In genomic region chr10:53679690-53680557, GRCm38 (mm10) we compare ENCODE assay signal across 19 mouse cellular contexts. TPM values are rescaled to one million over a fixed set of nuclear protein-coding genes. Genes with fewer than 3 reads are reported as not detected.
DNase-seq lines count a peak whose midpoint lies in the region; ATAC-seq and TF ChIP-seq lines count a peak whose summit lies in the region.
"Had no signal": no experiment of that assay in that cellular context is flagged by ENCODE, and none has a peak within 500 bp of the region (broad histone marks: within the 10 kb centered on the region; RNA-seq: fewer than 3 reads in every experiment).

No protein-coding gene starts in this region.

- no peak overlapping the region for H3K4me3 ChIP-seq in layer of hippocampus, adult 2 months
- H3K4me3 ChIP-seq in hindbrain, embryonic 15.5 days: no peak overlapping the region
- no peak overlapping the region for H3K4me3 ChIP-seq in midbrain, embryonic 15.5 days
- H3K4me3 ChIP-seq: embryonic facial prominence, embryonic 13.5 days had no signal

- no peaks in the 10 kb centered on the region for H3K4me1 ChIP-seq in hindbrain, embryonic 15.5 days (replicated peaks)
- no peaks in the 10 kb centered on the region for H3K4me1 ChIP-seq in midbrain, embryonic 15.5 days
- H3K4me1 ChIP-seq: embryonic facial prominence, embryonic 13.5 days had no signal

- DNase-seq in layer of hippocampus, adult 2 months (ENCODE audit: low spot score in 2 of 2): no peak
- DNase-seq in layer of hippocampus, postnatal 36 days: no peak
- DNase-seq in gastrocnemius, adult 8-10 months (ENCODE audit: low spot score in 2 of 2): no peak
- DNase-seq: adrenal gland, postnatal 10 days; cerebellum, adult 9-11 months; heart, postnatal 10 days; kidney, adult 2 months; kidney, postnatal 10 days; liver; lung, postnatal 10 days; right cerebral cortex, postnatal 4 days; thymus, adult 2 months had no signal

- H3K4me2 ChIP-seq in hindbrain, embryonic 15.5 days: no peak overlapping the region
- H3K4me2 ChIP-seq in midbrain, embryonic 15.5 days: no peak overlapping the region
- H3K4me2 ChIP-seq: embryonic facial prominence, embryonic 13.5 days; heart, embryonic 11.5 days had no signal

- 49% methylated on average over 6 of the region's 6 CpGs for WGBS in hindbrain, embryonic 15.5 days
- 40% methylated on average over 6 of the region's 6 CpGs for WGBS in midbrain, embryonic 15.5 days

- peak; percentile 65; the same call in 1 of the 2 replicates for ATAC-seq in hindbrain, embryonic 15.5 days (ENCODE audit: low FRiP score, low read depth)
- ATAC-seq in midbrain, embryonic 15.5 days (replicated peaks): peak; percentile 78
- no peak for ATAC-seq in megakaryocyte, adult 5-6 weeks (ENCODE audit: poor library complexity, severe bottlenecking)
- ATAC-seq in CD4-positive, CD25-positive, alpha-beta regulatory T cell, adult 4 months: no peak
- ATAC-seq: inflammation-experienced regulatory T-cells, adult 6 months had no signal

- peaks cover 2% of the 10 kb centered on the region; the same call in 1 of the 2 replicates for H3K36me3 ChIP-seq in hindbrain, embryonic 15.5 days
- no peaks in the 10 kb centered on the region for H3K36me3 ChIP-seq in midbrain, embryonic 15.5 days (replicated peaks)
- H3K36me3 ChIP-seq: embryonic facial prominence, embryonic 13.5 days had no signal

- no peaks in the 10 kb centered on the region for H3K27me3 ChIP-seq in hindbrain, embryonic 15.5 days
- H3K27me3 ChIP-seq in midbrain, embryonic 15.5 days (replicated peaks): no peaks in the 10 kb centered on the region
- H3K27me3 ChIP-seq: embryonic facial prominence, embryonic 13.5 days had no signal

- H3K9ac ChIP-seq in hindbrain, embryonic 15.5 days: no peak overlapping the region
- no peak overlapping the region for H3K9ac ChIP-seq in midbrain, embryonic 15.5 days
- H3K9ac ChIP-seq: embryonic facial prominence, embryonic 13.5 days had no signal

- peak overlapping the region; percentile 12; the same call in 1 of the 2 replicates for H3K27ac ChIP-seq in layer of hippocampus, adult 2 months
- H3K27ac ChIP-seq in hindbrain, embryonic 15.5 days (replicated peaks): no peak overlapping the region
- no peak overlapping the region for H3K27ac ChIP-seq in midbrain, embryonic 15.5 days
- H3K27ac ChIP-seq: embryonic facial prominence, embryonic 13.5 days had no signal

- H3K9me3 ChIP-seq in hindbrain, embryonic 15.5 days: no peaks in the 10 kb centered on the region
- H3K9me3 ChIP-seq in midbrain, embryonic 15.5 days: no peaks in the 10 kb centered on the region
- H3K9me3 ChIP-seq: embryonic facial prominence, embryonic 13.5 days had no signal

- TF ChIP-seq CTCF in layer of hippocampus, adult 2 months (conservative IDR thresholded peaks at IDR 0.05): no peak

RNA-seq across cellular contexts. Expression of gene Mcm9, which starts 49.7 kb away (rescaled TPM):
- 1 to 10 TPM; 5.2 to 5.3 TPM for total RNA-seq in layer of hippocampus, adult 2 months (2021)
- total RNA-seq in layer of hippocampus, postnatal 36 days (2021): 1 to 10 TPM; 4.7 to 6.2 TPM
- 6.4 and 6.6 TPM in 2 replicates for polyA plus RNA-seq in hindbrain, embryonic 15.5 days (2015; fragmentation: Nextera tagmentation; extraction: Ambion mirVana)
- 6.3 and 6.4 TPM in 2 replicates for polyA plus RNA-seq in midbrain, embryonic 15.5 days (2015; fragmentation: Nextera tagmentation; extraction: Ambion mirVana)
- total RNA-seq in gastrocnemius, adult 8-10 months (2022): 1 to 10 TPM in 3 of 4 experiments, under 1 TPM in 1; 0.73 to 3.5 (median 1.3) TPM
- total RNA-seq in megakaryocyte, adult 5-6 weeks (2015): 17.7 and 20.0 TPM in 2 replicates
- 15.4 and 16.5 TPM in 2 replicates for total RNA-seq in megakaryocyte, adult 5-6 weeks (2017)
- 1 to 10 TPM; 5.0 to 5.3 TPM for polyA plus RNA-seq in CD4-positive, CD25-positive, alpha-beta regulatory T cell, adult 4 months (2017; shearing (Covaris generic))

Comparison
In these comparisons a context has a peak if more than half of its experiments do, and no peak if none do; other contexts are left out.
1. ATAC-seq: peak in hindbrain, embryonic 15.5 days (single experiment) and midbrain, embryonic 15.5 days (single experiment); none in megakaryocyte, adult 5-6 weeks (single experiment) and CD4-positive, CD25-positive, alpha-beta regulatory T cell, adult 4 months (single experiment).